Mouse (Mus musculus) MEL (cell line): ENCODE measurements around the gene Hoxd10.

Experiments
- CTCF ChIP-seq, 3 experiments: IDR thresholded peaks in 2 of 3; conservative IDR thresholded peaks in 1 of 3; 2 replicates each; pipeline ENCODE4 v1.5.1; 2011 to 2012; ENCODE audit warnings: low read length in 3 of 3, low read depth in 2 of 3, mild to moderate bottlenecking in 2 of 3, improper control_type of control experiment in 1 of 3, inconsistent platforms in 1 of 3, mixed read lengths in 1 of 3, moderate library complexity in 1 of 3; ENCODE audit not compliant: control insufficient read depth in 1 of 3, insufficient read depth in 1 of 3, poor library complexity in 1 of 3, severe bottlenecking in 1 of 3
- EP300 ChIP-seq, 2 experiments: IDR thresholded peaks; 2 replicates each; pipeline ENCODE4 v1.6.1; 2011; ENCODE audit warnings: improper control_type of control experiment in 2 of 2, low read length in 2 of 2, low read depth in 1 of 2, mild to moderate bottlenecking in 1 of 2
- NRF1 ChIP-seq: IDR thresholded peaks from 2 replicates; pipeline ENCODE4 v1.6.1; 2014; ENCODE audit warnings: low read depth, mild to moderate bottlenecking, inconsistent platforms, low read length, improper control_type of control experiment, moderate library complexity; ENCODE audit not compliant: poor library complexity, insufficient read depth, severe bottlenecking
- POLR2A ChIP-seq, 2 experiments: IDR thresholded peaks; 2 replicates each; pipeline ENCODE4 v1.6.1; 2011 to 2012; ENCODE audit warnings: low read length in 2 of 2, mild to moderate bottlenecking in 2 of 2, control low read depth in 1 of 2, improper control_type of control experiment in 1 of 2, low read depth in 1 of 2, moderate library complexity in 1 of 2; ENCODE audit not compliant: control insufficient read depth in 1 of 2, insufficient read depth in 1 of 2, poor library complexity in 1 of 2
- POLR2AphosphoS5 ChIP-seq: IDR thresholded peaks from 2 replicates; pipeline ENCODE4 v1.6.1; 2012; ENCODE audit warnings: low read depth, borderline replicate concordance, mild to moderate bottlenecking, inconsistent platforms, low read length, moderate library complexity, mixed read lengths
- TCF12 ChIP-seq: IDR thresholded peaks from 2 replicates; pipeline ENCODE4 v1.6.1; 2014; ENCODE audit warnings: low read depth, mild to moderate bottlenecking, inconsistent platforms, low read length, improper control_type of control experiment, moderate library complexity
- ZNF384 ChIP-seq: IDR thresholded peaks from 2 replicates; pipeline ENCODE4 v1.6.1; 2012; ENCODE audit warnings: low read depth, mild to moderate bottlenecking, inconsistent platforms, low read length, improper control_type of control experiment

DNA sequence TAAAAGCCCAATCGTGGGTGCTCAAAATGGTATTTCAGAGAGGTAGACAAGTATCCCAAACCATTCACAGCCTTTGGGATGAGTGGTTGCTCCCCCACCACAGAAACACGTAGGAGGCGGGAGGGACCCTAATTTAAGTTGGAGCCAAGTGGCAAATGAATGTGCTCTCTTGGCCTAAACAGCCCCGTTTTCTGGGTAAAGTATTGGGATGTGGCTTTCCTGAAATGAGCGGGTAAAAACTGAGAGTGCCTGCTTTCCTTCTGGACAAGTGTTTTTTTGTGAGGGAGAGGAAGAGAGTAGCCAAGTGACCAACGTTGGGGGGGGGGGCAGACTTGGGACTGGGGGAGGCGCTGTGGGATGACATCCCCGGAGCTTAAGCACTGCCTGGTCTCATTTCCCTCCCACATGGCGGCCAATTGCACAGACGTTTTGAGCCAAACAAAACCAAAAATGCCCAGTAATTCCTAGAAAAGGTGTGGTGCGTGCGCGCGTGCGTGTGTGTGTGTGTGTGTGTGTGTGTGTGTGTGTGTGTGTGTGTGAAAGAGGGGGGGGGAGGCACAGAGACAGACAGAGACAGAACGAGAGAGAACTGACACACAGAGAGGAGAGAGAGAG, 19.3 kb downstream of the Hoxd10 start:
- TF ChIP-seq ZNF384 = no peak
- no peak for TF ChIP-seq TCF12
- no peak for TF ChIP-seq POLR2A (IDR thresholded peaks at IDR 0.05; ENCODE audit: control insufficient read depth in 1 of 2, insufficient read depth in 1 of 2, low read depth in 1 of 2, low read length in 2 of 2, poor library complexity in 1 of 2)
- no peak for TF ChIP-seq EP300 (IDR thresholded peaks at IDR 0.05; ENCODE audit: low read depth in 1 of 2, low read length in 2 of 2)
- TF ChIP-seq CTCF (IDR thresholded peaks at IDR 0.05 in 2 of 3, conservative IDR thresholded peaks at IDR 0.05 in 1 of 3; ENCODE audit: control insufficient read depth in 1 of 3, insufficient read depth in 1 of 3, low read depth in 2 of 3, low read length in 3 of 3, poor library complexity in 1 of 3, severe bottlenecking in 1 of 3) = no peak
- no peak for TF ChIP-seq POLR2AphosphoS5
- no peak for TF ChIP-seq NRF1
